Mouse (Mus musculus): ENCODE measurements around the gene Gm49510. TPM values are rescaled to one million over a fixed set of nuclear protein-coding genes. Genes with fewer than 3 reads are reported as not detected.

Gm49510 gene
- total RNA-seq, 4 experiments from 2014 or later: 0.45 TPM; not detected in 3

DNA sequence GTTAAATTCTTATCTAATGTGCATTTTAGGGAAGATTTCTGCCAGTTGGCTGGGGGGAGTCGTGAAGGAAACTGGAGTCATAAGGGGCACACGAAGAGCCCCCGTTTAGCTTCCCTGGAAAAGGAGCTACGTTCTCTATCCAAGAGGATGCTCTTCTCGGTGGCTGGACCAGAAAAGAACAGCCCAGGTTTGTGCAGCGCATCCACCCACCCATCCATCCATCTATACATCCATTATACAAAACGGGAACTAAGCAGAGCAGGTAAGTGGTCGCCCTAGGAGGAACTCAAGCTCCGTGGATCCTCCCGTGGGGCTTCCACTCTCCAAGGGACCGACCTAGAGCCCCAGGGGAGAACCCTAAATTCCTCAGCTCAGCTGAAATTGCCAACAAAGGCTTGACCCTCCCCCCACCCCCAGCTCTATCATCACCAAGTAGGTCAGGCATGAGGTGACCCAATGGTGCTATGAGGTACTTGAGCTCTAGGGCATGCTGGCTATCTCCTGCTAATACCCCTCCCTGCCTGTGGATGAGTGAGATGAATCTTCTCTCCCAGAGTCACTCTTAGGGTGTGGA lies 48.8 kb downstream of the Gm49510 start:
- no peak for DNase-seq

DNA sequence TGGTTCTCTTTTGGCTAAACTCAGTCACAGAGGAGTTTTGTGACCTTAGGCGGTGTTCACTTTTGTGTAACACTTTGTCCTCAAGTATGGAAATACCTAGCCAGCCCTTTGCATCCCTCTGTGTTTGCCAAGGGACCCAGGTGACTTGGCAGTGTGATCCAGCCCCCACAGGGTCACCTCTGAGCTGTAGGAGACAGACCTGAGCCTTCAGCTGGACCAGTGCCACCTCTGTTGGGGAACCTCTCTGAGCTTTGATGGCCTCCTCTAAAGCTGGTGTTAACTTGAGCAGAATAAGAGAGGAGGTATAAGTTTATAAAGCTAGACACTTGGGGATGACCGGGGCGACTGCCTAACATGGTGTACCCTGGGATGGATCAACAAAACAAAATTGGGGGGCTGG lies 49.4 kb downstream of the Gm49510 start:
- DNase-seq: no peak

DNA sequence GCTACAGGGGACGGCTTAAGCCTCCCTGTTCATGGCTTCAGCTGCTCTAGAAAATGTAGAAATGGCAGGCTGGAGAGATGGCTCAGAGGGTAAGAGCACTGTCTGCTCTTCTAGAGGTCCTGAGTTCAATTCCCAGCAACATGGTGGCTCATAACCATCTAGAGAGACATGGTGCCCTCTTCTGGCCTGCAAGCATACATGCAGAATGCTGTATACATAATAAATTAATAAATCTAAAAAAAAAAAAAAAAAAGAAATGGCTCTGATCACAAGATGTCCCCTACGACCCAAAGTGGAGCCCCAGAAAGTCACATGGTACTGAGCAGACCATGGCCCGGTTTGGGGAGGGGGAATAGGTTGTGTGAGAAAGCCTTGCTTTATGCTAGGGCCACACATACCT lies 56.2 kb downstream of the Gm49510 start:
- DNase-seq: no peak

DNA sequence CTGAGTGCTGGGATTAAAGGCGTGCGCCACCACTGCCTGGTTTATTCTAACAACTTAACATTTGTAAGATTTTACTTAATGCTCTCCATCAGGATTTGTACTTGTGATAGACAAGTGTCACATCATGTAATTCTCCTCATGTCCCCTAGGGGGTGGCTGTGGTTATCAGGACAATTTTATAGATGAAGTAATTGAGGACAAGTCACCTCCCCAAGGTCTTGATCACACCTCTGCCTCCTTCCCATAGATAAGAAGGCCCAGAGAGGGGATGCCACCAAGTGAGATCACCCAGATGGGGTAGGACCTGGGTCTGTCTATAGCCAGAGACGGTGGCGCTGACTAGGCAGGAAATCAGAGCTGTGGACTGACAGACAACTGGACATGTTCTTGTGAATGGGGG lies 56.9 kb downstream of the Gm49510 start:
- no peak for DNase-seq

DNA sequence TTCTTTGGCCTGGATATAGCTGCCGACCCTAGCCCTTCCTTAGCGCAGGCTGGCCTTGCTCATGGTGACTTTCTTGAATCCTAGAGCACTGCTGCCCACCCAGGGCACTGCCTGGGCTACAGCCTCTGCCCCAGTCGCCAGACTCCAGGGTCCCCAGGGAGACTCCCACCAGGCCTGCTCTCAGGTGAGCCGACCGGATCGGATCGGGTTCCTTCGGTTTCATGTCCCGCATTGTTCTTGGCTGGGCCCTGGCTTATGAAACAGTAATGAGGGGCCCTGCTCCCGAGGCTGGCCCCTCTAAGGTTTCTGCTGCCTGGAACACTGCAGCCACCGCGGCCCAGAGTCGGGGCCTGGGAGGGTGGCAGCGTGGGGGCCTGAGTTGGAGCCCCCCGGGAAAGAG lies 57.6 kb downstream of the Gm49510 start:
- DNase-seq: no peak

DNA sequence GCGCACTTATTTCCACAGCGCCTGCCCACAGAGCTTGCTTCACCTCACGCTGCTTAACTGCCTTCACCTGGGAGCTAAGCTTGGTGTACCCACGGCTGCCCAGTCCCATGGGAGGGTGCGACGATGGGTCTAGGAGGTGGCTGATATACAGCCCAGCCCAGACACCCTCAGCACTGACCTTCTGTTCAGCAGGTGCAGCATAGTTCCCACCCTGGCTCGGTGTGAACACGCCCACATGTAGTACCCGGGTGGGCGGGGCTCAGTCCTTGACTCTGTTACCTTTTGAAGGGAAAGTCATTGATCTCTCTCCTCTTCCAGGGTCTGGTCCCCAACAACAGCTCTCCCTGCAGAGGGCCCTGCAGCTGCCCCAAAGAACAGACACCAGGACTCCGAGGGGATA lies 60.1 kb downstream of the Gm49510 start:
- DNase-seq: no peak

DNA sequence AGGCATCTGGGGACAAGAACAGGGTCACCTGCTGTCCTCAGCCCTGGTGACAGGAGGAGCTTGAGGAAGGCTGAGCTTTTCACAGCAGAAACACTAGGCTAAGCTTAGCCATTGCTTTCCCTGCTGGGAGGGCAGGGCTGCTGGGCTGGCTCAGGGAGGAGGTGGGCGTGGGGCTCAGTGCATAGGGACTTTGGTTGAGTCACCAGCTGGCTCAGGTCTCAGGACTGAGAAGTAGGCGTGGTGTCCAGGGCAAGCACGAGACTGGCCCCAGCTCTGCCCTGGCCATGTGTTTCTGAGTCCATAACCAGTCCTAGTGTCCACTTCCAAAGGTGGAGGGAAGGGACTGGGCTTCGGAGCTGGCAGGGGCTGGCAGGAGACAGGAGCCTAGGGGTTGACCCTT lies 60.6 kb downstream of the Gm49510 start:
- DNase-seq: peak; percentile 62

DNA sequence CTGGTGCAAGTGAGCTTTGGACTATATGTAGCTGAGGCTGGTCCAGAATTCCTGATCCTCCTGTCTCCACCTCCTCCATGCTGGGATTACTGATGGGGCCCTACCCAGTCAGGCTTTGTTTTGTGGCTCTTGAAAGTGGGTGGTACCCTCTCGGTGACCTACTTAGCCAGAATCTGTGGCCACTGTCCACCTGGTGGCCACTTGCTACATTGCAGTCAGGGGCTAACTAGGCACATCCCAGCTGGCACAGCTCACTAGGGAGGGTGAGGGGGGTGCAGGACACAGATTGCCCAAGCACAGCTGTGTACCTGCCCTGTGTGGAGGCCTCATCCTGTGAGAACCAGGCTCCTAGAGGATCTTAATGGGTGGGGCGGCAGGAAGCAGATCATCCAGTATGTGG lies 63.4 kb downstream of the Gm49510 start:
- peak; percentile 59 for DNase-seq

Small RNA genes within 50 kb of the gene (microRNA-seq; reads per million reads assigned to microRNA genes)
- gene Mir6955: 0.53 to 0.84 reads per million in 2 experiments

Other genes with a start within 250 kb of the Gm49510 start
- gene Elfn2, start 180.9 kb upstream of the Gm49510 start, total RNA-seq (2022): 1 to 10 TPM; 4.1 to 7.4 (median 5.5) TPM
- gene Mfng, start 126.2 kb upstream of the Gm49510 start, total RNA-seq (2022): 10 to 100 TPM; 12.3 to 25.8 (median 20.7) TPM
- gene Card10, start 96.6 kb upstream of the Gm49510 start, total RNA-seq (2022): 10 to 100 TPM in 1 of 4 experiments, 1 to 10 TPM in 3; 6.6 to 10.0 (median 8.1) TPM
- 10 to 100 TPM; 41.2 to 85.0 (median 65.8) TPM for gene Cdc42ep1, start 57.0 kb upstream of the Gm49510 start, total RNA-seq (2022)
- not detected for gene Lgals2, start 44.1 kb upstream of the Gm49510 start, total RNA-seq (2022)
- 10 to 100 TPM; 57.9 to 79.2 (median 66.5) TPM for gene Gga1, start 22.5 kb upstream of the Gm49510 start, total RNA-seq (2022)
- gene Sh3bp1, start 101 bp downstream of the Gm49510 start, total RNA-seq (2022): 10 to 100 TPM in 2 of 4 experiments, 1 to 10 TPM in 2; 8.5 to 23.0 (median 15.2) TPM
- 1 to 10 TPM; 4.6 to 8.6 (median 5.9) TPM for gene Pdxp, start 14.3 kb downstream of the Gm49510 start, total RNA-seq (2022)
- 100 to 1,000 TPM; 294 to 595 (median 433) TPM for gene Lgals1, start 27.1 kb downstream of the Gm49510 start, total RNA-seq (2022)
- 10 to 100 TPM; 51.2 to 58.9 (median 52.1) TPM for gene Nol12, start 35.3 kb downstream of the Gm49510 start, total RNA-seq (2022)
- gene Triobp, start 48.1 kb downstream of the Gm49510 start, total RNA-seq (2022): 100 to 1,000 TPM; 121 to 175 (median 150) TPM
- 100 to 1,000 TPM; 122 to 250 (median 176) TPM for gene H1f0, start 128.8 kb downstream of the Gm49510 start, total RNA-seq (2022)
- gene Galr3, start 142.2 kb downstream of the Gm49510 start, total RNA-seq (2022): under 1 TPM in 3 of 4 experiments, not detected in 1; 0.28 to 0.31 (median 0.30) TPM
- gene Ankrd54, start 163.2 kb downstream of the Gm49510 start, total RNA-seq (2022): 10 to 100 TPM; 24.6 to 34.9 (median 28.2) TPM
- gene Eif3l, start 175.5 kb downstream of the Gm49510 start, total RNA-seq (2022): 100 to 1,000 TPM; 136 to 157 (median 140) TPM
- 10 to 100 TPM; 40.6 to 88.2 (median 55.8) TPM for gene Micall1, start 209.2 kb downstream of the Gm49510 start, total RNA-seq (2022)
- gene Polr2f, start 241.3 kb downstream of the Gm49510 start, total RNA-seq (2022): 100 to 1,000 TPM; 120 to 161 (median 139) TPM
- 10 to 100 TPM in 2 of 4 experiments, 1 to 10 TPM in 2; 7.0 to 14.8 (median 10.2) TPM for gene 1700088E04Rik, start 241.6 kb downstream of the Gm49510 start, total RNA-seq (2022)

Data from adrenal gland, adult 8-10 months (tissue).